Comparison of ENCODE assay signal across 26 mouse cellular contexts in the genomic region with DNA sequence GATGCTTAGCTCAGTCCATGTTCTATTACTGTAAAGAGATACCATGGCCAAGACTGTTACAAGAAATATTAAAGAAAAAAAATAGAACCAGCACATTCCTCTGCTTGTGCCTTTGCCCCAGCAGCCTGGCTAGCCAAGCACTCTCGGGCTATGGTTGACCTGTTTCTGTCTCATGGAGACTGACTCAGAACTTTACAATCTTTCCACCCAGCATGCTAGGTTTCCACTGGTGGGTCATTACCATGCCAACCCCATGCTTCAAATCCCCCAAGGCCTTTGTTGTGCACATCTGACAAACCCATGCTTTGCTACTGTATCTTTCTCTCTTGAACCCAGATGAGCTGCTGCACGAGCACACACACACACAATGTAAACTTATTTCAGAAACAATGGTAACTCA.
DNase-seq lines count a peak whose midpoint lies in the region; ATAC-seq and TF ChIP-seq lines count a peak whose summit lies in the region.
"Had no signal": no experiment of that assay in that cellular context is flagged by ENCODE, and none has a peak within 500 bp of the region (broad histone marks: within the 10 kb centered on the region; RNA-seq: fewer than 3 reads in every experiment).

No protein-coding gene starts in this region.

- H3K4me2 ChIP-seq in embryonic facial prominence, embryonic 14.5 days (ENCODE audit: low read depth, low read length), result no peak overlapping the region
- no peak overlapping the region for H3K4me2 ChIP-seq in CH12.LX (ENCODE audit: insufficient read depth, low read depth, poor library complexity, severe bottlenecking)
- H3K4me2 ChIP-seq: embryonic facial prominence, embryonic 12.5 days; embryonic facial prominence, embryonic 15.5 days; forebrain, embryonic 12.5 days had no signal

- H3K27ac ChIP-seq in embryonic facial prominence, embryonic 14.5 days (replicated peaks; ENCODE audit: low read depth, low read length), result no peak overlapping the region
- no peak overlapping the region for H3K27ac ChIP-seq in embryonic facial prominence, embryonic 10.5 days (replicated peaks)
- H3K27ac ChIP-seq in CH12.LX (ENCODE audit: insufficient read depth, low read depth), result no peak overlapping the region
- H3K27ac ChIP-seq: embryonic facial prominence, embryonic 12.5 days; embryonic facial prominence, embryonic 15.5 days; forebrain, embryonic 10.5 days; forebrain, embryonic 12.5 days had no signal

- no peak for TF ChIP-seq POLR2A in CH12.LX (IDR thresholded peaks at IDR 0.05; ENCODE audit: low read depth, low read length)

- no peak overlapping the region for H3K4me3 ChIP-seq in embryonic facial prominence, embryonic 14.5 days (ENCODE audit: low read depth, low read length)
- H3K4me3 ChIP-seq in embryonic facial prominence, embryonic 10.5 days, result no peak overlapping the region
- H3K4me3 ChIP-seq in CH12.LX (replicated peaks in 1 of 3; ENCODE audit: low read depth in 2 of 3, low read length in 2 of 3, poor library complexity in 1 of 3), result no peak overlapping the region
- H3K4me3 ChIP-seq: embryonic facial prominence, embryonic 12.5 days; embryonic facial prominence, embryonic 15.5 days; erythroblast, embryonic 14.5 days; forebrain, embryonic 10.5 days; forebrain, embryonic 12.5 days had no signal

- no peak overlapping the region for H3K9ac ChIP-seq in embryonic facial prominence, embryonic 14.5 days (ENCODE audit: low read depth, low read length)
- no peak overlapping the region for H3K9ac ChIP-seq in CH12.LX (ENCODE audit: insufficient read depth, low read depth)
- H3K9ac ChIP-seq: embryonic facial prominence, embryonic 12.5 days; embryonic facial prominence, embryonic 15.5 days; forebrain, embryonic 12.5 days had no signal

- H3K9me3 ChIP-seq in embryonic facial prominence, embryonic 14.5 days (ENCODE audit: control insufficient read depth, low read length), result no peaks in the 10 kb centered on the region
- H3K9me3 ChIP-seq in embryonic facial prominence, embryonic 10.5 days, result no peaks in the 10 kb centered on the region
- no peaks in the 10 kb centered on the region for H3K9me3 ChIP-seq in CH12.LX (replicated peaks; ENCODE audit: low read length)
- H3K9me3 ChIP-seq: embryonic facial prominence, embryonic 12.5 days; embryonic facial prominence, embryonic 15.5 days; forebrain, embryonic 10.5 days; forebrain, embryonic 12.5 days had no signal

- no peaks in the 10 kb centered on the region for H3K79me2 ChIP-seq in CH12.LX (replicated peaks; ENCODE audit: control insufficient read depth, extremely low read depth, insufficient read depth, poor library complexity, severe bottlenecking)

- H3K4me1 ChIP-seq in embryonic facial prominence, embryonic 14.5 days (ENCODE audit: control insufficient read depth, insufficient read depth, low read length), result no peaks in the 10 kb centered on the region
- no peaks in the 10 kb centered on the region for H3K4me1 ChIP-seq in embryonic facial prominence, embryonic 10.5 days
- H3K4me1 ChIP-seq in CH12.LX (ENCODE audit: control insufficient read depth in 1 of 2, insufficient read depth in 2 of 2), result no peaks in the 10 kb centered on the region
- H3K4me1 ChIP-seq: embryonic facial prominence, embryonic 12.5 days; embryonic facial prominence, embryonic 15.5 days; forebrain, embryonic 10.5 days; forebrain, embryonic 12.5 days had no signal

- peak; percentile 37; the same call in 1 of the 2 replicates for ATAC-seq in embryonic facial prominence, embryonic 14.5 days (ENCODE audit: low read depth)
- ATAC-seq: CD4-positive, CD25-positive, alpha-beta regulatory T cell, adult 4 months; forebrain, embryonic 14.5 days; forebrain, embryonic 16.5 days had no signal

- no peak for TF ChIP-seq RAD21 in CH12.LX (IDR thresholded peaks at IDR 0.05; ENCODE audit: low read depth, low read length)

- WGBS in embryonic facial prominence, embryonic 14.5 days, result 70% methylated on average over 2 of the region's 2 CpGs
- 83% methylated on average over 2 of the region's 2 CpGs for WGBS in embryonic facial prominence, embryonic 10.5 days

- H3K36me3 ChIP-seq in embryonic facial prominence, embryonic 14.5 days (ENCODE audit: control insufficient read depth, insufficient read depth, low read length), result no peaks in the 10 kb centered on the region
- H3K36me3 ChIP-seq in embryonic facial prominence, embryonic 10.5 days (replicated peaks), result no peaks in the 10 kb centered on the region
- H3K36me3 ChIP-seq in CH12.LX (replicated peaks in 1 of 2; ENCODE audit: control insufficient read depth in 1 of 2, insufficient read depth in 1 of 2, low read length in 1 of 2), result no peaks in the 10 kb centered on the region
- H3K36me3 ChIP-seq: embryonic facial prominence, embryonic 12.5 days; embryonic facial prominence, embryonic 15.5 days; forebrain, embryonic 10.5 days; forebrain, embryonic 12.5 days had no signal

- TF ChIP-seq EP300 in CH12.LX (IDR thresholded peaks at IDR 0.05; ENCODE audit: low read length), result no peak

- H3K27me3 ChIP-seq in embryonic facial prominence, embryonic 14.5 days (replicated peaks; ENCODE audit: control insufficient read depth, insufficient read depth, low read length), result no peaks in the 10 kb centered on the region
- no peaks in the 10 kb centered on the region for H3K27me3 ChIP-seq in embryonic facial prominence, embryonic 10.5 days (replicated peaks; ENCODE audit: low read depth, poor library complexity, severe bottlenecking)
- H3K27me3 ChIP-seq in CH12.LX (replicated peaks), result no peaks in the 10 kb centered on the region
- H3K27me3 ChIP-seq: embryonic facial prominence, embryonic 12.5 days; embryonic facial prominence, embryonic 15.5 days; forebrain, embryonic 12.5 days had no signal

- DNase-seq in embryonic facial prominence, embryonic 14.5 days (ENCODE audit: low spot score), result peak; percentile 17
- no peak for DNase-seq in embryonic facial prominence, embryonic 10.5 days (ENCODE audit: low spot score)
- DNase-seq in CH12.LX (ENCODE audit: extremely low read depth) (peak; percentile 12), NIH3T3 (ENCODE audit: low read depth) (peak; percentile 1)
- DNase-seq in retina, postnatal 1 day, result peak; percentile 85
- no peak for DNase-seq in heart, postnatal 4 days
- no peak for DNase-seq in frontal cortex, postnatal 25 days (ENCODE audit: low spot score in 2 of 2)
- DNase-seq: adrenal gland, adult 2 months; adrenal gland, postnatal 10 days; adrenal gland, postnatal 25 days; B cell, adult 2 months; cerebellum, adult 11 months; cerebellum, adult 18-20 months; cerebellum, adult 8-10 months; cerebellum, adult 9-11 months; cerebellum, postnatal 14 days; cerebellum, postnatal 36 days; embryo, embryonic 11 days had no signal

- no peak for TF ChIP-seq CTCF in CH12.LX (conservative IDR thresholded peaks at IDR 0.05 in 1 of 2, IDR thresholded peaks at IDR 0.05 in 1 of 2; ENCODE audit: low read depth in 2 of 2, low read length in 2 of 2)

- dilution Hi-C loops in CH12.LX (cut with MboI; ENCODE audit: extremely low pct_ligation_motif_present, extremely low pct_unique_long_range_greater_than_20kb, low sequenced_read_pairs), result no loop called here

- in situ Hi-C loops in CH12.LX (cut with MboI; ENCODE audit: low pct_ligation_motif_present, low pct_unique_long_range_greater_than_20kb, low sequenced_read_pairs), result no loop called here

TF ChIP-seq in CH12.LX, 34 proteins besides CTCF, POLR2A, EP300 and RAD21:
- TF ChIP-seq MAX (IDR thresholded peaks at IDR 0.05; ENCODE audit: low read length), result no peak
- TF ChIP-seq JUND (conservative IDR thresholded peaks at IDR 0.05; ENCODE audit: low read depth, low read length), result no peak
- no peak for TF ChIP-seq TCF12 (IDR thresholded peaks at IDR 0.05; ENCODE audit: low read depth, low read length)
- no peak for TF ChIP-seq PAX5 (IDR thresholded peaks at IDR 0.05; ENCODE audit: low read length)
- TF ChIP-seq UBTF (IDR thresholded peaks at IDR 0.05; ENCODE audit: low read depth, low read length), result no peak
- TF ChIP-seq ZKSCAN1 (IDR thresholded peaks at IDR 0.05; ENCODE audit: borderline replicate concordance, low read depth, low read length), result no peak
- no peak for TF ChIP-seq ZMIZ1 (IDR thresholded peaks at IDR 0.05; ENCODE audit: low read depth, low read length)
- TF ChIP-seq MAZ (IDR thresholded peaks at IDR 0.05; ENCODE audit: low read depth, low read length), result no peak

Comparison
In these comparisons a context has a peak if more than half of its experiments do, and no peak if none do; other contexts are left out.
1. DNase-seq: peak in embryonic facial prominence, embryonic 14.5 days (single experiment), CH12.LX (single experiment), NIH3T3 (single experiment) and retina, postnatal 1 day (single experiment); none in embryonic facial prominence, embryonic 10.5 days (single experiment), heart, postnatal 4 days (single experiment) and frontal cortex, postnatal 25 days (0 of 2).